Mouse (Mus musculus): Measurements from ENCODE around the gene Krt87. TPM values are rescaled to one million over a fixed set of nuclear protein-coding genes. Genes with fewer than 3 reads are reported as not detected.
A peak's percentile ranks its signal among the peaks of the same experiment; 100 is the strongest.

Krt87 gene
- polyA plus RNA-seq, 1 experiment from 2014 or later: not detected

GRCm38 (mm10) chr15:101455891-101456290 lies 17.3 kb upstream of the Krt87 start:
- DNase-seq: no peak
- H3K9me3 ChIP-seq (ENCODE audit: low read length): 0 out of 2 replicates have a peak, but pooled peaks cover 2% of the 10 kb centered on the region
- H3K4me3 ChIP-seq (ENCODE audit: low read depth, low read length): no peak overlapping the region
- H3K27ac ChIP-seq (ENCODE audit: low read depth): no peak overlapping the region
- no peaks in the 10 kb centered on the region for H3K27me3 ChIP-seq (ENCODE audit: insufficient read depth, low read length)
- no peak for ATAC-seq
- no peak overlapping the region for H3K4me2 ChIP-seq (ENCODE audit: low read depth, low read length)
- peaks cover 2% of the 10 kb centered on the region; the same call in 1 of the 2 replicates for H3K4me1 ChIP-seq (ENCODE audit: insufficient read depth)
- no peak overlapping the region for H3K9ac ChIP-seq (replicated peaks)
- 82% methylated on average over 6 of the region's 6 CpGs for WGBS (ENCODE audit: insufficient replicate concordance)
- no peak for TF ChIP-seq EP300 (IDR thresholded peaks at IDR 0.05; ENCODE audit: low read depth)
- TF ChIP-seq CTCF (IDR thresholded peaks at IDR 0.05; ENCODE audit: low read depth): peak; percentile 15; the same call in 1 of the 2 replicates
- no peaks in the 10 kb centered on the region for H3K36me3 ChIP-seq (replicated peaks; ENCODE audit: insufficient read depth, low read length)

GRCm38 (mm10) chr15:101455292-101455691 lies 16.7 kb upstream of the Krt87 start:
- Histone ChIP-seq H3K27ac (ENCODE audit: low read depth) (no peak overlapping the region), H3K4me1 (ENCODE audit: insufficient read depth) (peaks cover 2% of the 10 kb centered on the region; the same call in 1 of the 2 replicates), H3K4me3 (ENCODE audit: low read depth, low read length) (no peak overlapping the region), H3K9me3 (ENCODE audit: low read length) (0 out of 2 replicates have a peak, but pooled peaks cover 2% of the 10 kb centered on the region), H3K9ac (replicated peaks) (no peak overlapping the region), H3K36me3 (replicated peaks; ENCODE audit: insufficient read depth, low read length) (no peaks in the 10 kb centered on the region), H3K27me3 (ENCODE audit: insufficient read depth, low read length) (no peaks in the 10 kb centered on the region), H3K4me2 (ENCODE audit: low read depth, low read length) (no peak overlapping the region)
- no peak for TF ChIP-seq EP300 (IDR thresholded peaks at IDR 0.05; ENCODE audit: low read depth)
- no peak for TF ChIP-seq CTCF (IDR thresholded peaks at IDR 0.05; ENCODE audit: low read depth)
- ATAC-seq: no peak
- DNase-seq: no peak
- 65% methylated on average over 2 of the region's 2 CpGs for WGBS (ENCODE audit: insufficient replicate concordance)

- Histone ChIP-seq H3K9me3 (ENCODE audit: low read length) (0 out of 2 replicates have a peak, but pooled peaks cover 2% of the 10 kb centered on the region), H3K4me2 (ENCODE audit: low read depth, low read length) (no peak overlapping the region), H3K27ac (ENCODE audit: low read depth) (no peak overlapping the region), H3K4me1 (ENCODE audit: insufficient read depth) (peaks cover 2% of the 10 kb centered on the region; the same call in 1 of the 2 replicates), H3K4me3 (ENCODE audit: low read depth, low read length) (no peak overlapping the region), H3K9ac (replicated peaks) (no peak overlapping the region), H3K27me3 (ENCODE audit: insufficient read depth, low read length) (no peaks in the 10 kb centered on the region), H3K36me3 (replicated peaks; ENCODE audit: insufficient read depth, low read length) (no peaks in the 10 kb centered on the region)
- 74% methylated on average over 8 of the region's 8 CpGs for WGBS (ENCODE audit: insufficient replicate concordance)
- TF ChIP-seq EP300 (IDR thresholded peaks at IDR 0.05; ENCODE audit: low read depth): no peak
- TF ChIP-seq CTCF (IDR thresholded peaks at IDR 0.05; ENCODE audit: low read depth): no peak
- ATAC-seq (no peak), DNase-seq (no peak)
Measured at GRCm38 (mm10) chr15:101454774-101455173, 16.2 kb upstream of the Krt87 start.

DNA sequence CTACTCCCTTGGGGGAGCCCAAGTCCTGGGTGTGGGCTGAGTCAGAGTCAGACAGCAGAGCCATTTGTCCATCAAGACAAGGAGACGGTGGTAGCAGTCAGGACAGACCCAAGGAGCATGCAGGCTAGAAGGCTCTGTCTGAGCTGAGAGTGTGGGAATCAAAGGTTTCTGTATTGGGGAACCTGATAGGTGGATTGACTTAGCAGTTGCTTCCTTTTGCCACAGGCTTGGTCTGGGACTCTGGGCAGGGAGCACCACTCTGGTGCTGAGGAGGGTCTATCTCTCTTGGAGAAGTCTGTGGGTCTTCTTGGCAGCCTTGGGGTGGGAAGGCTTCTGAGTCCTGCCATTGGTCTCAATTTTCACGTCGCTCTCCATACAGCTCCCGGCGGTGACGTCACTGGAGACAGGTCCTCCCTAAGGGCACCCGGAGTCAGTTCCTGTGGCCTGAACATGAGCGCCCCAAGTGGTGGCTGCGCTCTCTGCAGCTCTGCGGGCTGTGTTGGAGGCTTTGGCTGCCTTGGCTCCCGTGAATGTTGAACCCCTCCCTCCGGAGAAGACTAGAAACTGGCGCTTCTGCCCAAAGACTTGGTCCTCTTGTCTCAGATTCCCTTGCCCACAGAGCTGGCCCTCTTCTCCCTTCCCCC lies 14.6 kb upstream of the Krt87 start:
- 0 out of 2 replicates have a peak, but pooled peaks cover 2% of the 10 kb centered on the region for H3K9me3 ChIP-seq (ENCODE audit: low read length)
- ATAC-seq (peak; percentile 69; the same call in 1 of the 2 replicates), DNase-seq (peak; percentile 82)
- 5% methylated on average over 13 of the region's 13 CpGs for WGBS (ENCODE audit: insufficient replicate concordance)
- peaks cover 2% of the 10 kb centered on the region; the same call in 1 of the 2 replicates for H3K4me1 ChIP-seq (ENCODE audit: insufficient read depth)
- H3K9ac ChIP-seq (replicated peaks): no peak overlapping the region
- TF ChIP-seq CTCF (IDR thresholded peaks at IDR 0.05; ENCODE audit: low read depth) (peak; percentile 75), EP300 (IDR thresholded peaks at IDR 0.05; ENCODE audit: low read depth) (no peak)
- no peak overlapping the region for H3K4me2 ChIP-seq (ENCODE audit: low read depth, low read length)
- H3K36me3 ChIP-seq (replicated peaks; ENCODE audit: insufficient read depth, low read length): no peaks in the 10 kb centered on the region
- H3K4me3 ChIP-seq (ENCODE audit: low read depth, low read length): no peak overlapping the region
- H3K27ac ChIP-seq (ENCODE audit: low read depth): no peak overlapping the region
- no peaks in the 10 kb centered on the region for H3K27me3 ChIP-seq (ENCODE audit: insufficient read depth, low read length)

- Histone ChIP-seq H3K36me3 (replicated peaks; ENCODE audit: insufficient read depth, low read length) (no peaks in the 10 kb centered on the region), H3K9me3 (ENCODE audit: low read length) (no peaks in the 10 kb centered on the region), H3K4me1 (ENCODE audit: insufficient read depth) (no peaks in the 10 kb centered on the region), H3K27me3 (ENCODE audit: insufficient read depth, low read length) (no peaks in the 10 kb centered on the region), H3K4me2 (ENCODE audit: low read depth, low read length) (no peak within 1 kb of the TSS), H3K9ac (replicated peaks) (no peak within 1 kb of the TSS), H3K4me3 (ENCODE audit: low read depth, low read length) (no peak within 1 kb of the TSS), H3K27ac (ENCODE audit: low read depth) (no peak within 1 kb of the TSS)
- 69% methylated on average over 2 of the region's 2 CpGs for whole genome bisulfite sequencing (ENCODE audit: insufficient replicate concordance)
- TF ChIP-seq EP300 (IDR thresholded peaks at IDR 0.05; ENCODE audit: low read depth) (no peak), CTCF (IDR thresholded peaks at IDR 0.05; ENCODE audit: low read depth) (no peak)
- ATAC-seq (no peak), DNase-seq (no peak)
Measured at GRCm38 (mm10) chr15:101447444-101447843, 8.8 kb upstream of the Krt87 start, which contains the start of gene Krt88. Krt88 (plus strand) TSS chr15:101447744.

GRCm38 (mm10) chr15:101446572-101446971 lies 8.0 kb upstream of the Krt87 start:
- no peak for ATAC-seq
- TF ChIP-seq CTCF (IDR thresholded peaks at IDR 0.05; ENCODE audit: low read depth): no peak
- no peak for TF ChIP-seq EP300 (IDR thresholded peaks at IDR 0.05; ENCODE audit: low read depth)
- Histone ChIP-seq H3K27me3 (ENCODE audit: insufficient read depth, low read length) (no peaks in the 10 kb centered on the region), H3K36me3 (replicated peaks; ENCODE audit: insufficient read depth, low read length) (no peaks in the 10 kb centered on the region), H3K4me1 (ENCODE audit: insufficient read depth) (no peaks in the 10 kb centered on the region), H3K4me3 (ENCODE audit: low read depth, low read length) (no peak overlapping the region), H3K4me2 (ENCODE audit: low read depth, low read length) (no peak overlapping the region), H3K27ac (ENCODE audit: low read depth) (no peak overlapping the region), H3K9me3 (ENCODE audit: low read length) (no peaks in the 10 kb centered on the region), H3K9ac (replicated peaks) (no peak overlapping the region)
- DNase-seq: no peak
- WGBS (ENCODE audit: insufficient replicate concordance): 61% methylated on average over 11 of the region's 11 CpGs
